Mouse (Mus musculus): ENCODE data around the gene Hscb.

Hscb gene

DNA sequence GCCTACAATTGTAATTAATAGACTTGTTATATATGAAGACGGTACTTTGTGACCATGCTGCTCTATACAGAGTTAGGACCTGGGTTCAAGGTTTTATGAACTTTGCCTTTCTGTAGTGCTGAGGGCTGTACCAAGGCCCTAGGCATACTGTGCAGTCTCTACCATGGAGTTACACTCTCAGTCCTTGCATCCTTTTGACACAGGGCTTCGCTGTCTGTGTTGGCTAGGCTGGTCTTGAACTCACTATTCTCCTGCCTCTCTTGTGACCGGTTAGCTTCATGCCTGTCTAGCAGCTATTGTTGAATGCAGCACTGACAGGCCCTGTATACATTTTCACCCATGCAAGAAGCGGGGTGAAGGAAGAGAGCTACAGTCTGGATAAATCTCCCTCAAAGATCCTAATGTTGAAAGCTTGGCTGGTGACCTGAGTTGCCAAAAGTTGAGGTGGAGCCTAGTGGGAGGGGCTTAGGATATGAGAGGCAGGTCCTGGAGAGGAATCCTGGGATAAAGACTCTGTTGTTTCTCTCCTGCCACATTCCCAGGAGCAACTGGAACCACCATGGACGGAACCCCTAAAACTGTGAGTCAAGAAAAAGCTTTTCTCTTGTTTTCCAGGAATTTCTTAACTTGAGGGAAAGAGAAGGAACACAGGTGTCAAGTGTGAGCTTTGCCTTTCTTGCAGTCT lies 8.4 kb downstream of the Hscb start:
- no peak for DNase-seq (ENCODE audit: low spot score)

GRCm38 (mm10) chr5:110827576-110827975 lies 12.0 kb downstream of the Hscb start:
- no peak for DNase-seq (ENCODE audit: low spot score)

DNA sequence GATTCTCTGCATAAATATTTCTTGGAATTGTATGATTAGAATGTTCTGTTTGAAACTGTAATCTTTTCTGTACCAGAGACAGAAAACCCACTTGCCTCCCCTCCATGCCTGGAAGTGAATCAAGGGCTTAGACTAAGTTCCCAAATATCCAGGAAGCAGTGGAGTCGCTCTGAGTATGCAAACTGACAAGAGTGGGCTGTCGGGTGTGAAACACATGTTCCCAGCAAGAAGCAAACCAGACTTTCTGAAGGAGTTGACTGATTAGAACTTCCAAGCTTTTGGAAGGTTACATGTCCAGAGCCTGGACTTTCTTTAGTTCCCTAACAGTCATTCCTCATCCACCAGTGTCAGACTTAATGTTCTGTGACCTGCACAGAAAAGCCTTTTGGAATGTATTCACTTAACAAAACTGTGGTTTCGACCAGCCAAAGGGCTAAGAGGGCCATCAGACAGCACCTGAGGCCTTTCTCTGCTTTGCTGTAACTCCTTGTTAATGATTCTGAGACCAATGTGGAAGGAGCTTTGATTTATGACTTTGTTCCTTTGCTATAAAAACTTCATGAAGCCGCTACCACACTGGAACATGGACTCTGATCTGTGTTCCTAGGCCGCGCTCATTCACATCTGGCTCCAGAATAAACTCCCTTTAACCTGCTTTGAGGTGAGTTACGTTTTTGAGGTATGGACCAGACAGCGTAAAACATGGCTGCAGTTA lies 12.6 kb downstream of the Hscb start:
- no peak for DNase-seq (ENCODE audit: low spot score)

GRCm38 (mm10) chr5:110824421-110824820 lies 15.2 kb downstream of the Hscb start:
- no peak for DNase-seq (ENCODE audit: low spot score)

DNA sequence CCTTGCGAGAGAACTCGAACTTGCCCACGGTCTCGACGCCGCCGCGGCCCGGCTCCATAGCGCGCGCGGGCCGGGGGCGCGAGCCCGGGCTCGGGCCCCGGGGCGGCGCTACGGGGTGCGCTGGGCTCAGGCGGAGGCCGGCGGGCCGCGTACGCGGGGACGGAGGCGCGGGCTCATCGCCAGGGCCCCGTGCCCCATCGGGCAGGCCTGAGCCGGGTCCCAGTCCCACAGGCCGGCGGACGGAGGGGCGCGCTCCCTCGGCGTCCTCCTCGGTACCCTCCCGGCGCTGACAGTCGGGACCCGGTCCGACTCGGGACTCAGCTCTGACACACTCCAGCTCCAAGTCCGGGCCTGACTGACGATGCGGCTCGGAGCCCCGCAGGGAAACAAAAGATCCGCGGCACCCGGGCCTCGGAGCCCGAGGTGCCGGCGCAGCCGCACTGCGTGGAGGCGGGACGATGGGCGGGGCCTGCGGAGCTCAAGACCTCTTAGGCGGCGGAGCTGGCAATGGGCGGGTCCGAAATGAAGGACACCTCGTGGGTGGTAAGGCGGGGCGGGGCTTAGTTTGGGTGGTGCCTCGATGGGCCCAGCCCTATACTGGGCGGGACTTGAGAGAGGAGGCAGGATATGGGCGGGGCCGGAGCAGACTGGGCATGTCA lies 29.8 kb downstream of the Hscb start, which contains the start of gene Ulk1:
Gene Ulk1, minus strand, starts transcription at position 431 of the 659 bp plus-strand sequence.
- peak; percentile 100 for DNase-seq (ENCODE audit: low spot score)

- peak; percentile 20 for DNase-seq (ENCODE audit: low spot score)
Measured at GRCm38 (mm10) chr5:110808821-110809666, 30.5 kb downstream of the Hscb start.

DNA sequence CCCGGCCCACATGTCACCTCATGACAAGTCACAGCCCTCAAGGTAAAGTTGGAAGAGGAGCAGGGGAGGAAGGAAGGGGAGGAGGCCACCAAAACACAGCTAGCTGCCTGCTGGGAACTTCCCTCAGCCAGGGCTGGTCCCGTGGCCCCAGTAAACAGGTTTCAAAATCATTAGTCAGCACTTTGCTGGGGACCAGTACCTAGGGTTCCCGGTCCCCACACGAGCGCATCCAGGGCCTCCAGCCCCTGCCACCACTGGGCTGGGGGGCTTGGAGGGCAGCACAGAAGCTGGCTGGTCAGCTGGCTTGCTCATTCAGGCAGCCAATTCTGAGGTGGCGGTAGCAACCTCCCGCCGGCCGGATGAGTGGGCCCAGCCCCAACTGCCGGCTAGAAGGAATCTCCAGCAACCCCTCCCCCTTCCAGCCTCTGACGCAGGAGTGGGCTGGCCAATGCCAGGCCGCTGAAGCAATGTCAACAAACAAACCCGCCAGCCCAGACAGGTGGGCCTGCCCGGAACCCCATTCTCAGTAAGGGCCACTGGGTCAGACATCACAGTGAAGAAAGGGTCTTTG lies 31.4 kb downstream of the Hscb start:
- DNase-seq (ENCODE audit: low spot score): peak; percentile 82

- DNase-seq (ENCODE audit: low spot score): no peak
Measured at GRCm38 (mm10) chr5:110807453-110807852, 32.1 kb downstream of the Hscb start.

GRCm38 (mm10) chr5:110806676-110807075 lies 32.9 kb downstream of the Hscb start:
- no peak for DNase-seq (ENCODE audit: low spot score)

DNA sequence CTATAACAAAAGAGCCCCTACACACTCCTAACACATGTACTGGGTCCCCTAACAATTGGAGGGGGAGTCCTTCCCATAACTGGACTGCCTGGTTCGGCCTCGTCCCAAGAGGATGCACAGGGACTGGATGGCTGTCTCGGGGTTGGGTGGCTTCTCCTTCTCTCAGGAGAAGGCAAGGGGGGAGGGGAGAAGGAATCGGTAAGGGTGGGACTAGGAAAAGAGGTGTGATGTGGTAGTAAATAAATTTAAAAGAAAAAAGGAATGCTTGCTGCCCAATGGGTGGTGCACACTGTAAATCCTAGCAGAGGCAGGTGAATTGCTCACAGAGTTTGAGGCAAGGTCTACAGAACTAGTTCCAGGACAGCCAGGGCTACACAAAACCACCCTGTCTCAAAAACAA lies 33.4 kb downstream of the Hscb start:
- DNase-seq (ENCODE audit: low spot score): no peak

DNA sequence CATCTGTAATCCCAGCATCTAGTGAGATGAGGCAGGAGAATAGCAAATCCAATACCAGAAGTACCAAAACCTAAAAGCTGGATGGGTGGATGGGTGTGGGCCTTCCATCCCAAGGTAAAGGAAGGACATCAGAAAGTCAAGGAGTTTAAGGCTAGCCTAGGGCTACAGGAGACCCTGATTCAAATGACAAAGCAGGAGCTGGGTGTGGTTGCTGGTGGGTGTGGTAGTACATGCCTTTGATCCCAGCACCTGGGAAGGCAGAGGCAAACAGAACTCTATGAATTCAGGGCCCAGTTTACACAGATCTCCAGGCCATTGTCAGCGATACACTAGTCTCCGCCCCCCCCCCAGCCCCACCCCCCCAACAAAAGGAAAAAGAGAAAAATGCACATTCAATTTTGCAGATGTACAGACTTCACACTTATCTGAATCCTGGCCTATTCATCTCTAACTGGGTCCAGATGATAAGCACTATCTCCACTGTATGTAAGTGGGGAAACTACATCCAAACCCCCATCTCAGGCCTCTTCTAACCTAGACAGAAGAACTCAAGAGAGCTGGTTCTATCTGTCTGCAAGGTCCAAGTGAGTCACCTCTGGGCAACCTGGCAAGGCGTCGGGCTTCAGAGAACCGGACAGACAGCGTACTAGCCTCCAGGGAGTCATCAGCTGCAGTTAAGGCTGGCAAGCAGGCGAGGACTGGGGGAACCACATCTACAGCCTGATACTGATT lies 35.4 kb downstream of the Hscb start:
- DNase-seq (ENCODE audit: low spot score): no peak

- DNase-seq (ENCODE audit: low spot score): no peak
Measured at GRCm38 (mm10) chr5:110802809-110803208, 36.8 kb downstream of the Hscb start.

DNA sequence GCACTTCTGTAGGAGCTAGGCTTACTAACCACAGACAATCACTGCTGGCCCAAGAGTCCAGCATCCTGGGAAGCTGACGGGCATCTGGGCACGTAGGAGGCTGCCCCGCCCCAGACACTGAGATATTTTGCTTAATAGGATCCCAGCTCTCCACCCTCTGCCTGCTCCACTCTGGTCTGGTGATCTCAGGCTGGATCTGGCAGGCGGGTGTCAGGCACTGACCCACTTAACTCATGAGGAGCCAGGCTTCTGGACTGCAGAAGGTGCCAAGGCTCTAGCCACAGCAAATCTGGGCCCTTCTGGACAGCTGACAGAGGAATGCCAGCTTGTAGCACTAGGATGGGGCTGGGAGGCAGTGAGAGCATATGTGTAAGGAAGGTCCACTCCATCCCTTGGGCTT lies 37.4 kb downstream of the Hscb start:
- no peak for DNase-seq (ENCODE audit: low spot score)

- no peak for DNase-seq (ENCODE audit: low spot score)
Measured at GRCm38 (mm10) chr5:110801036-110801624, 38.4 kb downstream of the Hscb start.

DNA sequence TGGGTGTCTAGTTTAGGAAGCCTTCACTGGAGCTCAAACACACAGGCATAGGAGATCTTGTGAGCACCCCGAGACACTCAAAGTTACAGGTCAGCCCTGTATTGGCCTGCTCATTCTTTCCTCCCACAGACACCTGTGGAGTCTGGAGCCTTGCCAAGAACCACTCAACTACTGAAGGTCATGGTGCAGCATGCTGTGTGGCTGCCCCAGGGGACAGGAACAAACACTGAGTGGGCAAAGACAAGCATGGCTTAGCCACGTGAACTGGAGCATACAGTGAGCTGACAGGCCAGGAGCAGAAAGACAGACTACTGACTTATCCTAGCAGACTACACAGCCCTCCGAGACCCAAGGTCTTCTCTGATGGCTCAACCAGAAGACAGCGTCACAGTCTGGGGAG lies 41.9 kb downstream of the Hscb start:
- no peak for DNase-seq (ENCODE audit: low spot score)

DNA sequence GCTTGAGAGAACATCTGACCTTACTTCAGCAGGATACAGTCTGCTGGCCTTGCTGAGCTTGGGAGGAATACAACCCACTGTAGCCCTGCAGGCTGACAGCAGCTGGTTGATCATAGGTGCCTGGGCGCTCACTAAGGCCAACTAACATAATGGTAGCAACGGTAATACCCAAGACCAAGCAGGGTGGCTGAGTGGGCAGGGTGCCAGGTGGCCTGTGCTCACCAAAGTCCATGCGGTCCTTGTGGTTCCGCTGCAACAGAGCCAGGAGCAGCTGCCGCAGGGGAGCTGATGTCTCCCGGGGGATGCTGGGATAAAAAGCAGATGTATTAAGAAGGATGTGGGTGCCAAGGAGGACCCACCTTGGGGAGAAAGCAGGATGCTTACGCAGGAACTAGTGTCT lies 45.2 kb downstream of the Hscb start:
- DNase-seq (ENCODE audit: low spot score): no peak

DNA sequence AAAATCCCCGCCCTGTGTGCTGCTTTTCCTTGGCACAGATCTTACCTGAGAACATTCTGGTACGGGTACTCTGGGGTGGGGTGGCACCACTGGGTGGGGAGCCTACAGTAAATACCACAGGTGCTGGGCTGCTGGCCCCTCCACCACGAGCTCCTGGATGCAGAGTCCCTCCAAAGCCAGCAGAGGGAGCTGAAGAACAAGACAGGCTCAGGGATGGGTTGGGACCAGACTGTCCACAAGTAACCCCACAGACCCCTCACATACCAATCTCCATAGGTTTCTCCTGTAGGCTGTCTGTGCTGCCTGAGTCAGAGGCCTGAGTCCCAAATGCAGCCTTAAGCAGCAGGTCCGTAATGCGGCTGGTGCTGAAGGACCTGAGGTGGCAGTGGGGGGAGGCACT lies 50.9 kb downstream of the Hscb start:
- peak; percentile 41 for DNase-seq (ENCODE audit: low spot score)

DNA sequence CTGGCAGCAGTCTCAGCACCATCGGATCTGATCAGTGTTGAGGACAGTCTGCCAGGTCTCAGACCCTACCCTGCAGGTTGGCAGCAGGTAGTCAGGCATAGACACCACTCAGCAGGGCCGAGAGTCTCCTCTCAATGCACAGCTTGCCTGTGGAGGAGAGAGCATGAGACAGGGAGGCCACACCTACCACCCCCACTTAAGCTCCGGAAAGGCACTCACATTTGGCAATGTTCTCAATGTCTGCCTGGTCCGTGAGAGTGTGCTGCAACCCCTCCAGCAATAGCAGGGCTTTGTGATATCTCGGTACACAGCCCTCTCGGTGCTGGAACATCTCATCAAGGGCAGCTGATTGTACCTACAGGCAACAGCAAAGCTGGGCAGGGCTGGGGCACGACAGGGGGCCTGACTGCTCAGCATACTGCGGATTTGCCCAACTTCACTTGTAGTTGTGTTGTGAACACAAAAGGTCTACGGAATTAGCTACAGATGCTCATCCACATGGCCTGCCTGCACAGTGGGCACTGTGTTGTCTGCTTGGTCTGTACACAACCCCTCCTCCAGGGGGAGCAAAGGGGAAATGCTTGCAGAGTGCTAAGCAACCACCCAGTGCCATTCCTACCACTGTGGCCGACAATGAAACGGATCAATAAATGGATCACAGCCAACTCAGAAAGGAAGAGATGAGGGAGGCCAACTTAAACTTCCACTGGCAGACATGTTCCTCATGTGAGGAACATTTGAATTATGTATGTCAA lies 53.3 kb downstream of the Hscb start:
- DNase-seq (ENCODE audit: low spot score): no peak

- no peak for DNase-seq (ENCODE audit: low spot score)
Measured at GRCm38 (mm10) chr5:110783150-110783549, 56.4 kb downstream of the Hscb start.

All from T-cell, adult 2 months (primary cell).